Mouse (Mus musculus) CH12.LX (cell line): ENCODE measurements around the gene Prmt2.

Source experiments
- CTCF ChIP-seq, 2 experiments: IDR thresholded peaks in 1 of 2; conservative IDR thresholded peaks in 1 of 2; 2 replicates each; pipeline ENCODE4 v1.5.1; 2011 to 2012; ENCODE audit warnings: low read depth in 2 of 2, low read length in 2 of 2, improper control_type of control experiment in 1 of 2, inconsistent platforms in 1 of 2, mild to moderate bottlenecking in 1 of 2, moderate library complexity in 1 of 2
- ETS1 ChIP-seq: conservative IDR thresholded peaks from 2 replicates; pipeline ENCODE4 v1.6.1; 2012; ENCODE audit warnings: low read depth, mild to moderate bottlenecking, inconsistent platforms, low read length, improper control_type of control experiment, moderate library complexity
- POLR2A ChIP-seq: IDR thresholded peaks from 2 replicates; pipeline ENCODE4 v1.6.1; 2011; ENCODE audit warnings: low read depth, mild to moderate bottlenecking, improper control_type of control experiment, low read length
- RAD21 ChIP-seq: IDR thresholded peaks from 2 replicates; pipeline ENCODE4 v1.6.1; 2011; ENCODE audit warnings: low read depth, mild to moderate bottlenecking, low read length, improper control_type of control experiment, moderate library complexity
- RCOR1 ChIP-seq: conservative IDR thresholded peaks from 2 replicates; pipeline ENCODE4 v1.6.1; 2012; ENCODE audit warnings: low read depth, mild to moderate bottlenecking, inconsistent platforms, low read length, improper control_type of control experiment
- USF1 ChIP-seq: IDR thresholded peaks from 2 replicates; pipeline ENCODE4 v1.6.1; 2014; ENCODE audit warnings: low read depth, mild to moderate bottlenecking, inconsistent platforms, low read length, improper control_type of control experiment
- ZMIZ1 ChIP-seq: IDR thresholded peaks from 2 replicates; pipeline ENCODE4 v1.6.1; 2012; ENCODE audit warnings: low read depth, mild to moderate bottlenecking, inconsistent platforms, low read length, improper control_type of control experiment

DNA sequence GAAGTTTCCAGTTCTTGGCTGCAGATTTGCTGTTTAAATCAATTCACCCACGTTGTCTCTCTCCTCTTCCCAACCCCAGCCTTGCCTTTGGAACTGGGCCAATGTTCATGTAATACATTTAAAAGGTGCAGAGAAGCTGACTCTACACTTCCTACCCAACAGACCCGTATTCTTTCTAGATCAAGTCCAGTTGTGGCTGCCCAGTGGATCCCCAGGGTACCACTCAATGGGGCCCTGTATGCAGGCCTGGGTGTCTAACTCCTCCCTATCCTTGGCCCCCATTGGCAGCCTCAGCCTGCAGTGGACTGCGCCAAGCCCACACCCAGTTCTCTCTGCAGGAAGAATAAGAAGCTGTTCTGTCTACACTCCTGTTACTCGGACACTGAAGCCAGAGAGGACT, 15.9 kb upstream of the Prmt2 start, which contains the start of gene S100b:
- no peak for TF ChIP-seq RCOR1
- TF ChIP-seq RAD21, result no peak
- no peak for TF ChIP-seq POLR2A
- no peak for TF ChIP-seq ZMIZ1
- TF ChIP-seq CTCF (conservative IDR thresholded peaks at IDR 0.05 in 1 of 2, IDR thresholded peaks at IDR 0.05 in 1 of 2; ENCODE audit: low read depth in 2 of 2, low read length in 2 of 2), result no peak
- TF ChIP-seq ETS1, result no peak
- no peak for TF ChIP-seq USF1
